Mouse (Mus musculus): ENCODE data around the gene Neurl1b. TPM values are rescaled to one million over a fixed set of nuclear protein-coding genes. Genes with fewer than 3 reads are reported as not detected.

The Neurl1b gene
- total and polyA plus RNA-seq, 3 experiments = 0.12 to 0.28 TPM; not detected in 1

- TF ChIP-seq USF2 (IDR thresholded peaks at IDR 0.05; ENCODE audit: borderline replicate concordance in 1 of 2, insufficient read depth in 1 of 2, low read depth in 1 of 2, low read length in 2 of 2) = no peak
- no peak for TF ChIP-seq TAL1 (IDR thresholded peaks at IDR 0.05; ENCODE audit: low read length)
- TF ChIP-seq ZC3H11A (IDR thresholded peaks at IDR 0.05; ENCODE audit: low read depth, low read length) = no peak
- TF ChIP-seq MYC (IDR thresholded peaks at IDR 0.05; ENCODE audit: low read depth, low read length) = no peak
- no peak for TF ChIP-seq GABPA (IDR thresholded peaks at IDR 0.05; ENCODE audit: low read depth, low read length)
- no peak for TF ChIP-seq MAZ (IDR thresholded peaks at IDR 0.05; ENCODE audit: low read depth, low read length)
- TF ChIP-seq KAT2A (conservative IDR thresholded peaks at IDR 0.05; ENCODE audit: low read depth, low read length) = no peak
- TF ChIP-seq UBTF (IDR thresholded peaks at IDR 0.05; ENCODE audit: borderline replicate concordance, insufficient read depth, low read depth, low read length) = no peak
- TF ChIP-seq SIN3A (IDR thresholded peaks at IDR 0.05; ENCODE audit: low read length) = no peak
- no peak for TF ChIP-seq ELF1 (IDR thresholded peaks at IDR 0.05; ENCODE audit: low read depth, low read length)
- no peak for TF ChIP-seq RAD21 (IDR thresholded peaks at IDR 0.05; ENCODE audit: low read depth, low read length)
- no peak for TF ChIP-seq POLR2AphosphoS2 (IDR thresholded peaks at IDR 0.05; ENCODE audit: low read length)
- no peak for TF ChIP-seq CHD1 (IDR thresholded peaks at IDR 0.05; ENCODE audit: low read depth, low read length)
- TF ChIP-seq E2F4 (IDR thresholded peaks at IDR 0.05; ENCODE audit: borderline replicate concordance, low read depth, low read length) = no peak
- TF ChIP-seq HCFC1 (IDR thresholded peaks at IDR 0.05; ENCODE audit: low read depth, low read length) = no peak
- TF ChIP-seq JUND (IDR thresholded peaks at IDR 0.05; ENCODE audit: low read depth, low read length) = no peak
- TF ChIP-seq SMC3 (IDR thresholded peaks at IDR 0.05; ENCODE audit: low read depth, low read length) = no peak
- TF ChIP-seq MXI1 (IDR thresholded peaks at IDR 0.05; ENCODE audit: low read depth, low read length) = no peak
- Histone ChIP-seq H3K27ac (ENCODE audit: control insufficient read depth, low read depth, low read length) (no peak overlapping the region), H3K27me3 (ENCODE audit: control insufficient read depth in 1 of 2, insufficient read depth in 2 of 2, low read length in 2 of 2) (peaks cover 2 to 5% of the 10 kb centered on the region in 2 experiments)
Measured at GRCm38 (mm10) chr17:26388106-26388505, 26.5 kb upstream of the Neurl1b start.

DNA sequence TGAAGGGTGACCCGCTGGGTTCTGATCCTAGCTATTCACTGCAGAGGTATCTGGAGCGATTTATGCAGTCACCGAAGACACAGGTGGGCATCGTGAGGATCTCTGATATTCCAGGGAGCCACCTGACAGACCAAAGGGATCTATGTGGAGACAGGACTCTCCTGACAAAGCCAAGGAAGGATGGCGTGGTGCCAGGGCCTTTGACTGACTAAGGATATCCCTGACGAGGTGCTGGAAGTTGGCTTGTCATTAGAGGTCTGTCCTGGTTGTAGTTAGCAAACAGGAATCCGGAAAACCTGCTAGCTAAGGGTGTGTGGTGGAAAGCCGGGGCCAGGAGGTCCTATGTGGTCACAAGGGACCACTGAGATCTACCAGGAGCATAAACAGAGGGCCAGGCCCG lies 25.4 kb upstream of the Neurl1b start:
- no peak overlapping the region for H3K4me3 ChIP-seq (ENCODE audit: control insufficient read depth in 1 of 2, insufficient read depth in 1 of 2, low read depth in 2 of 2, low read length in 2 of 2)
- DNase-seq (ENCODE audit: low read depth, low spot score) = no peak
- no peak overlapping the region for H3K9ac ChIP-seq (ENCODE audit: control insufficient read depth, low read depth, low read length, poor library complexity, severe bottlenecking)
- TF ChIP-seq TAL1 (IDR thresholded peaks at IDR 0.05; ENCODE audit: low read length) (no peak), RAD21 (IDR thresholded peaks at IDR 0.05; ENCODE audit: low read depth, low read length) (no peak), JUND (IDR thresholded peaks at IDR 0.05; ENCODE audit: low read depth, low read length) (no peak), SMC3 (IDR thresholded peaks at IDR 0.05; ENCODE audit: low read depth, low read length) (no peak), ZC3H11A (IDR thresholded peaks at IDR 0.05; ENCODE audit: low read depth, low read length) (no peak), EP300 (IDR thresholded peaks at IDR 0.05; ENCODE audit: low read depth in 1 of 2, low read length in 2 of 2) (no peak), HCFC1 (IDR thresholded peaks at IDR 0.05; ENCODE audit: low read depth, low read length) (no peak), MAX (IDR thresholded peaks at IDR 0.05; ENCODE audit: low read length) (no peak), UBTF (IDR thresholded peaks at IDR 0.05; ENCODE audit: borderline replicate concordance, insufficient read depth, low read depth, low read length) (no peak), SIN3A (IDR thresholded peaks at IDR 0.05; ENCODE audit: low read length) (no peak)
- H3K36me3 ChIP-seq (ENCODE audit: control insufficient read depth in 1 of 2, insufficient read depth in 2 of 2, low read length in 2 of 2) = no peaks in the 10 kb centered on the region
- H3K27me3 ChIP-seq (ENCODE audit: control insufficient read depth in 1 of 2, insufficient read depth in 2 of 2, low read length in 2 of 2) = peaks cover 7 to 9% of the 10 kb centered on the region in 2 experiments
- H3K9me3 ChIP-seq (replicated peaks; ENCODE audit: insufficient read depth, low read length) = no peaks in the 10 kb centered on the region
- no peaks in the 10 kb centered on the region for H3K4me1 ChIP-seq (ENCODE audit: control insufficient read depth in 1 of 2, insufficient read depth in 2 of 2, low read length in 2 of 2)
- no peak overlapping the region for H3K27ac ChIP-seq (ENCODE audit: control insufficient read depth, low read depth, low read length)
- H3K79me2 ChIP-seq (ENCODE audit: control insufficient read depth, insufficient read depth, low read length, poor library complexity) = no peaks in the 10 kb centered on the region

More at GRCm38 (mm10) chr17:26388106-26388505, 26.5 kb upstream of the Neurl1b start:
- no peaks in the 10 kb centered on the region for H3K9me3 ChIP-seq (replicated peaks; ENCODE audit: insufficient read depth, low read length)
- H3K4me3 ChIP-seq (ENCODE audit: control insufficient read depth in 1 of 2, insufficient read depth in 1 of 2, low read depth in 2 of 2, low read length in 2 of 2) = no peak overlapping the region
- H3K36me3 ChIP-seq (ENCODE audit: control insufficient read depth in 1 of 2, insufficient read depth in 2 of 2, low read length in 2 of 2) = no peaks in the 10 kb centered on the region
- no peaks in the 10 kb centered on the region for H3K79me2 ChIP-seq (ENCODE audit: control insufficient read depth, insufficient read depth, low read length, poor library complexity)
- H3K4me1 ChIP-seq (ENCODE audit: control insufficient read depth in 1 of 2, insufficient read depth in 2 of 2, low read length in 2 of 2) = no peaks in the 10 kb centered on the region
- no peak for DNase-seq (ENCODE audit: low read depth, low spot score)
- H3K9ac ChIP-seq (ENCODE audit: control insufficient read depth, low read depth, low read length, poor library complexity, severe bottlenecking) = no peak overlapping the region
